In genomic region chr2:78868951-78869720, GRCm38 (mm10) we compare ENCODE assay signal across 8 mouse cellular contexts. TPM values are rescaled to one million over a fixed set of nuclear protein-coding genes. Genes with fewer than 3 reads are reported as not detected.
DNase-seq lines count a peak whose midpoint lies in the region; ATAC-seq lines count a peak whose summit lies in the region.

No protein-coding gene starts in this region.

- peak; percentile 63 for DNase-seq in adipocyte (ENCODE audit: low spot score)
- DNase-seq in gastrocnemius, adult 8-10 months (ENCODE audit: low spot score in 2 of 2) = peak; percentile 54 to 78
- peak; percentile 75 for DNase-seq in induced T-regulatory cell, adult 2 months (ENCODE audit: low read depth)
- peak; percentile 89 to 92 for DNase-seq in left cerebral cortex, postnatal 14 days (ENCODE audit: low spot score in 2 of 2)
- peak; percentile 70 to 73 for DNase-seq in right cerebral cortex, postnatal 36 days (ENCODE audit: low spot score in 2 of 2)
- DNase-seq in yolk sac, embryonic 10.5 days (ENCODE audit: low spot score) = peak; percentile 85

- peak; percentile 41 for ATAC-seq in common myeloid progenitor, adult 5-6 weeks (replicated peaks; ENCODE audit: low read depth, poor library complexity, severe bottlenecking)
- ATAC-seq in megakaryocyte-erythroid progenitor cell, adult 5-6 weeks (replicated peaks; ENCODE audit: low FRiP score, low TSS enrichment, poor library complexity, severe bottlenecking) = peak; percentile 58

- intact Hi-C loops in left cerebral cortex, postnatal 14 days (cut with DNase I) = loop anchor here (2.0 kb wide), 1 partner anchor 820 kb away; no protein-coding TSS in a partner anchor

RNA-seq across cellular contexts. Expression of gene Ube2e3, which starts 1.2 kb away (rescaled TPM):
- 77.6 and 98.7 TPM in 2 replicates for total RNA-seq in common myeloid progenitor, adult 5-6 weeks (2017)
- 10 to 100 TPM; 27.3 to 33.9 (median 29.8) TPM for total RNA-seq in gastrocnemius, adult 8-10 months (2022)
- total RNA-seq in left cerebral cortex, postnatal 14 days (2021) = 100 to 1,000 TPM; 127 to 139 TPM
- total RNA-seq in megakaryocyte-erythroid progenitor cell, adult 5-6 weeks (2014; fragmentation: Nextera tagmentation) = 68.2 and 83.1 TPM in 2 replicates
- total RNA-seq in megakaryocyte-erythroid progenitor cell, adult 5-6 weeks (2017) = 66.6 and 73.7 TPM in 2 replicates

Comparison
In these comparisons a context has a peak if more than half of its experiments do, and no peak if none do; other contexts are left out.
1. Peak in every context shown above with its lines: DNase-seq and ATAC-seq.